Mouse (Mus musculus) layer of hippocampus, adult 2 months (tissue): ENCODE data around the gene Rngtt. TPM values are rescaled to one million over a fixed set of nuclear protein-coding genes. Genes with fewer than 3 reads are reported as not detected.

Source experiments
- DNase-seq, 2 experiments: peaks; one replicate each; pipeline ENCODE4 v3.0.0; 2022; ENCODE audit warnings: low spot score in 2 of 2
- H3K27ac ChIP-seq: fragments of 200-600 bp; 2 replicates; pipeline ENCODE4 v1.8.1; 2022
- H3K4me3 ChIP-seq: fragments of 200-600 bp; 2 replicates; pipeline ENCODE4 v1.8.1; 2022; ENCODE audit warnings: mild to moderate bottlenecking
- CTCF ChIP-seq: fragments of 200-600 bp; conservative IDR thresholded peaks from 2 replicates; pipeline ENCODE4 v1.8.1; 2022; ENCODE audit warnings: antibody characterized with exemption, mild to moderate bottlenecking, moderate library complexity
- total RNA-seq, 2 experiments: library from RNA; stranded (reverse); gene quantifications; 2 replicates each; pipeline ENCODE4 v1.2.3; 2021

Rngtt gene
- total RNA-seq, 2 experiments from 2014 or later: 29.4 to 30.0 TPM

DNA sequence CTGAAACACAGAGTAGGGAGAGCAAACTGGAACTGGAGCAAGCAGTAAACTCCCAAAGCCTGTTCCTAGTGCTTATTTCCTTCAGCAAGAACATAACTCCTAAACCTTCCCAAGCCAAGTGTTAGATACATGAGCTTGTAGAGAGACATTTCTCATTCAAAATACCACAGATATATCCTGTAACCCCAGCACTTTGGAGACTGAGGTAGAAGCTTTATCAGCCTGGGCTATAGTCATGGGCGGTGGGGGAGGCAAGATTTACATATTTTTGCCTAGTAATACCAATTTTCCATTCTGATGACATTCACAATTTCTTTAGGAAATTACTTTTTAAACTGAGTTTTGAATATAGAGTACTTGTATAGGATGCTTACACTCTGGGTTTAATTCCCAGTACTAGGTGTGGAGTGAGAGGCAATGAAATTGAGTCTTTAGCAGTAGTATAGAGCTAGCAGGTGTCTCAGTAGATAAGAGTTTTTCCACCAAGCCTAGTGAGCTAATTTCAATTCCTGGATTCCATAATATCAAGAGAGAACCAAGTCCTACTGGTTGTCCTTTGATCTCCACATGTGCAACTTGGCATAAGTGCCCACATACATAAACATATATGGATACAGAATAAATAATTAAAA lies 160.7 kb downstream of the Rngtt start:
- DNase-seq: no peak
- TF ChIP-seq CTCF: no peak
- Histone ChIP-seq H3K4me3 (no peak overlapping the region), H3K27ac (no peak overlapping the region)

DNA sequence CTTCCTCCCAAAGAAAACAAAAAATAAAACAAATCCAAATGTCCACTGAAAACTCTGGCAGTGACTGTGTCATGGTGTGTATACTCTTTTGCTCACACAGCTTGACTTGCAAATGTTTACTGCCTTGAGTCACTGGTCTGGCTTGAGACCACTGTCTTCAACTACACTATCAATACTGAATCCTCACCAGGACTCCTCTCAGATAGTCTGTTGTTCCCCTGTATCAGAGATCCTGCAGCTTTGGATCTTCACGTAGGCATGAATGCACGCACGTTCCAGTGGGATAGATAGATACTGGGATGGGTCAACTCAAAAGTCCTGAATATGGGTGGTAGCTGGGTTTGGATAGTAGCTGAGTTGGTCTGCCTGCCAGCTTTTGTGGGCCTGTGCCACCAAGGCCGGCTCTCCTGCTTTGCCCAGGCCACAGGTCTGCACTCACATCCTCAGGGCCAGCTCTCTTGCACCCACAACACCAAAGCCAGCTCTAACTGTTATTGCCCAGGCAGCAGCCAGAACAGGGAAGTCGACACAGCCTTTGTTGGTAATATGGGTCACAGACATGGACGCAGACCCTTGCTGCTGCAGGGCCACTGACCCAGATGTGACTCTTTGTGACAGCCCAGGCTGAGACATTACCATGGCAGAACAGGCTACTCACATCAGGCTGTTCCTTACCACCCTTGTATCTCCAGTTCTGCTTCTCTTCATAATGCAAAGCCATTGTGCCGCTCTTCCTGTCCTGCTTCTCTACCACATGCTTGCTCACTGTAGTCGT lies 168.1 kb downstream of the Rngtt start:
- DNase-seq: no peak
- no peak overlapping the region for H3K4me3 ChIP-seq
- no peak for TF ChIP-seq CTCF
- H3K27ac ChIP-seq: no peak overlapping the region

DNA sequence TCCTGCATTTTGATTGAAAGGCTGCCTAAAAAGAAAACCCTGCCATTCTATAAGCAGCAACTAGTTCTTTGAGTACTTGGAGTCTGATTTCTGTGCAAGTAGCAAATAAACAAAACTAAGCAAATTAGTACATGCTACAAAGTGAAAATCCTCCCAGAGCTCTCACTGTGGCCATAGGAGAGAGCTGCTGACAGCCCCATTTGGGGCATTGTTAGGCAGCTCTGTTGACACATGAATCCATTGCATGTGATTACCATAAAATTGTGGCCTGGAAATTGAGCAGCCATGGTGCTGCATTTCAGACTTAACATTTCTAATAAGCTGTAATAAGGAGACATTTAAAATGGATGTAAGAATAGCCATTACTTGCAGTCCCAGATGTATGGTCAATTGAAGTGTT lies 171.6 kb downstream of the Rngtt start:
- no peak overlapping the region for H3K27ac ChIP-seq
- no peak overlapping the region for H3K4me3 ChIP-seq
- no peak for TF ChIP-seq CTCF
- no peak for DNase-seq

DNA sequence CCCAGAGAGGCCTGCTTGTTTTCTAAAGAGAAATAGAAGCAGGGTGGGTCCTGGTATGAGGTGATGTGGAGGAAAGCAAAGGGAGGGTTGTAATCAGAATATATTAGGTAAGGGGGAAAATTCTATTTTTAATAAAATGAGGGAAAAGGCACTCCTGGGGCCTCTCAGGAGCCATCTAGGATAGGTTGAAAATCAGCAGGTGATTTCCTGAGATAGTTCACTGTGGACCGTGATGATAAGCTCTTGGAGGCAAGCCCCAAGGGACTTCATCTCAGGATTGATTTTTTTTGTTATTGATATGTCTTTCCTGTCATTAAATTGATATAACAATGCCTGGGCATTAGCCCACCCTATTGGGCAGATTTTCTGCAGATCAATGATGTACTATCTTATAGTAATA lies 175.9 kb downstream of the Rngtt start:
- no peak for DNase-seq
- Histone ChIP-seq H3K27ac (no peak overlapping the region), H3K4me3 (no peak overlapping the region)
- no peak for TF ChIP-seq CTCF

DNA sequence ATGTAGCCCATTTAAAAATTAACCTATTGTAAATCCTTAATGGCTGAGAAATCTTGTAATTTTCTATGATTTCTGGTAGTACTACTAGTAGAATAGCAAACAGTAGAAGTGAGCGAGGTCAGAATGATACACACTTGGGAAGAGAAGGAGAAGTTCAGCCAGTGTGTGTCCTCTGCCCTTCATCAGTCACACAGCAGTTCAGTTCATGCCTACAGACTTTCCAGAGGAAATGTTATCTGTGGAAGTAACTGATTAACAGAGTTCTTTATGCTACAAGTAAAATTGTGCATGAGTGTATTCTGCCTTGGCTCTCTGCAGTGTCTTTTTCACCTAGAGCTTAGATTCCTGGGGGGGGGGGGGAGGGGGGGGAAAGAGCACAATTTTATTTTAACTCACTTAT lies 181.0 kb downstream of the Rngtt start:
- TF ChIP-seq CTCF: no peak
- no peak overlapping the region for H3K27ac ChIP-seq
- H3K4me3 ChIP-seq: no peak overlapping the region
- no peak for DNase-seq

DNA sequence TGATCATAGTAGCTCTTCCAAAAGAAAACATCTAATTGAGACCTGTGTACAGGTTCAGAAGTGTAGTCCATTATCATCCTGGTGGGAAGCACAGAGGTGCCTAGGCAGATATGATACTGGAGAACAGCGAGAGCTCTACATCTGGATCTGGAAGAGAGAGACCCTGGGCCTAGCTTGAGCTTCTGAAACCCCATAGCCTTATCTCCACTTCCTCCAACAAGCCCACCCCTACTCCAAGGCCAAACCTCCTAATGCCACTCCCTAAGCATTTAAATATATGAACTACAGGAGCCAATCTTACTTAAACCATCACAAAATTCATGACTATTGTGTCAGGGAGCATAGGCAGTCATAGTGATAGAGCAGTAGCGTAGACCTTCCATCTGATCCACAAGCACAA lies 184.3 kb downstream of the Rngtt start:
- Histone ChIP-seq H3K4me3 (no peak overlapping the region), H3K27ac (no peak overlapping the region)
- no peak for DNase-seq
- TF ChIP-seq CTCF: no peak

DNA sequence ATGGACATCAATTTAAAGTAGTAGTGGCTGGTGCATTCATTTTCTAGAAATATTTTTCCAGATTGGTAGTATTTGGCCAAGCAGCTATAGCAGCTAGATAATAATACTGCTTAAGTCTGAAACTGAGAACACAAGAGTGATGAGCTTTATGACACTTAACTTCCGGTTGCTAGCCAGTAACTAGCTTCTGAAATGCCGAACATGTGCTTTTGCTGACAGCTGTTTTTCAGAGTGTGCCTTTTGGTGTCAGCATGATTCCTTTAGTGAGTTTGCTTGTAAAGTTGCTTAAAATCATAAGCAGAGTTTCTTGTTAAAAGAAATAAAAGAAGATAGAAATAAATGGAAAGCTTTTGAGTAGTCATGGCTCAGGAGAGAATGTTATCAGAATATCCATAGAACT lies 186.9 kb downstream of the Rngtt start:
- no peak for TF ChIP-seq CTCF
- H3K27ac ChIP-seq: 0 out of 2 replicates have a peak overlapping the region, but pooled peaks have one; percentile 14
- no peak overlapping the region for H3K4me3 ChIP-seq
- no peak for DNase-seq

DNA sequence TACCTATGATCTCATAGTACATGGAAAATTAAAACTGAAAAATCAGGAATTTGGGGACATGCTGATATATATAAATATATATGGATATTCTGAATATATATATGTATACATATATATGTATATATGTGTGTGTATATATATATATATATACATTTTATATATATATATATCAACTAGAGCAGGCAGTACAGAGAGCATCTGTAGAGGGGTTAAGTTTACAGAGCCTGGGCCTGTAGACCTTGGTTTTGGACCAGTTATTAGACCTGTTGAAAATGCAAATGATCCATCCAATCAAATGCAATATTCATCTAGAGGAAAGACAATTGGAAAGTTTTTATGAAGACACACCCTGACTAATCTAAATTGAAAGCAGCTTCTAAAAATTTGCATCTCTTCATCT lies 187.5 kb downstream of the Rngtt start:
- no peak for DNase-seq
- no peak overlapping the region for H3K4me3 ChIP-seq
- peak overlapping the region; percentile 32 for H3K27ac ChIP-seq
- no peak for TF ChIP-seq CTCF

DNA sequence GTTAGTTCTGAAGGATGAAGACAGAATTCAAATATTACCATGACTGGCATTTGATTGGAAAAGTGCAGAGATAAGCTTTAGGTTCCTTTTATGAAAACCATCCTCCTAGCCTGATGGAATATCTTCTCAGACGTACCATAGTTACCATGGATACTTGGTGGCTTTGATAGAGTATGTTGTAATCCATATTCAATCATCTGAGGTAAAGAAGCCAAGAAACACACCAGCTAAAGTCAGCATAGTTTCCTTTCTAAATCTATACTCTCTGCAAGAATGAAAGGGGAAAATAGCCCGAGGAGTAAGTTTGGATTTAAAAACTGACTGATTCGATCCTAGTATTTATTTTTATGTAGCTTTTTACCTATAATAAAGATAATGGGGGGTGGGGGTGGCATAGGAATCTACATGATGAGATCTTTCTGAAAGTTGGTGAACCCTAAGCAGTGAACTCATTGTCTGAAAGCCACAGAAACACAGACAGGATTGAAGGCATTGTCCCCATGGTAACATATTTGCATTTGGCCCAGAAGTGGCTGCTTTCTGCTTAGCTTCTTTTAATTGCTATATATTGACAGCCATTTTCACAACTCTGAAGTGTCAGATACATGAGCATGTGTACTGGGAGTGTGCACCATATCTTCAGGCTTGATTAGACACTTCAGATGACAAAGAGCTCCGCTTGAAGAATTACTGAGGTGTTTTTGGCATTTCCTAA lies 188.2 kb downstream of the Rngtt start:
- TF ChIP-seq CTCF: no peak
- Histone ChIP-seq H3K27ac (peak overlapping the region; percentile 32), H3K4me3 (no peak overlapping the region)
- no peak for DNase-seq

DNA sequence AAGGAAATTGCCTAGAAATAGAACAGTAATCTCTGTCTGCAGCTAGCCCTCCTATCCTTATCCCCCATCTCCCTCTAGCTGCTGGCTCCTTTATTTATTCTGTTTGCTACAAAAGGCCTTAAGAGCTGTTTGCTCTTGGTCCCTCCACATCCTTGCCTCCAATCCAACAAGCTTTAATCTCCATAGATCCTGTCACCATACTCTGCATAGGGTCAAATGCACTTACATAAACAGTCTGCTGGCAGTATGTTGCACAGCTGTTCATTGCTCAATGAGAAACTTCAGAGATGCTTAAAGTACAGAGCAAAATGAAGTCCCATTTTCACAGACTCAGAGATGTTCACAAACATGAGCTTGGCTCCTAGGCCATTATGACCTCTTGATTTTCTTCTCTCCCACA lies 196.5 kb downstream of the Rngtt start:
- Histone ChIP-seq H3K4me3 (no peak overlapping the region), H3K27ac (no peak overlapping the region)
- DNase-seq: no peak
- 0 out of 2 replicates have a peak, but pooled peaks have one; percentile 5 for TF ChIP-seq CTCF

DNA sequence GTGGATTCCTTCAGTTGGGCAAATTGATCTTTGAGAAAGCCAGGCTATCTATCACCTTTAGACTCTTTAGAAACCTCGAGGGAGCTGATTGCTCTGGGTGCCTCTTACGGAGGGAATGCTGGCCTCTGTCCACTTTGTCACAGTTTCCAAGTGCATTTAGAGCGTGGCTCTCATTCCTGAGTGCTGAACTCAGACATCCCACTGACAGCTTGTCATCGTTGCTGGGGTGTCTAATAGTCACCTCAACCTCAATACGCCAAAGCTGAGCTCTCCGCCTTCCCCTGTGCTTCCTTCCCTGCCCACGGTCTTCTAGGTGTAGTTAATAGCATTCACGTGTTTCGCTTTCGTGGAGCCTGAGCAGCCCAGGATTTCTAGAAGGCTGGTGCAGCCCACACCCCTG lies 200.4 kb downstream of the Rngtt start:
- TF ChIP-seq CTCF: no peak
- Histone ChIP-seq H3K27ac (no peak overlapping the region), H3K4me3 (no peak overlapping the region)
- DNase-seq: no peak

DNA sequence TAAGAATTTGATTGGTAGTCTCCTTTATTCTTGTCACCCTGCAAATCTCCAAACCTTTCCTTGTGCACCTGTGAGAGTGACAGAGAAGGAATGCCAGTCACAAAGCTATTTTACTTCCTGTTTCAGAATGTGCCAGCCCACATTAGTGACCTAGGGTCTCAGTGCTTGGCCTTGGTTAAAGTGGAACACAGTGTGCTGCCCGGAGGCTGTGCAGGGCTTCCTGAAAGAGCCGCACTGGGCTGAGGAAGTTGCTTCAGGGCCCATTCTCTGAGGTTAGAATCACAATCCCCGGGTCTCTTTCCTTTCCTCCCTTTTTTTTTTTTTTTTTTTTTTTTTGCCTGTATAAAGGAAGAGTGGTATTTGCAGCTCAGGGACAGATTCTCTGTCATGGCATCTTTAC lies 203.3 kb downstream of the Rngtt start:
- no peak for DNase-seq
- Histone ChIP-seq H3K27ac (no peak overlapping the region), H3K4me3 (no peak overlapping the region)
- TF ChIP-seq CTCF: no peak
